Mouse (Mus musculus) lung, embryonic 16.5 days (tissue): Measurements from ENCODE around the gene Baiap2l2. TPM values are rescaled to one million over a fixed set of nuclear protein-coding genes. Genes with fewer than 3 reads are reported as not detected.
A peak's percentile ranks its signal among the peaks of the same experiment; 100 is the strongest.

Experiments used
- ATAC-seq: fragments of 200-750 bp; cut with Nextera tagmentation; 2 replicates; pipeline ENCODE4 v1.8.0; 2017; ENCODE audit warnings: low read depth, mild to moderate bottlenecking, moderate library complexity
- H3K27ac ChIP-seq: fragments of 300-500 bp; sonication (generic); 2 replicates; pipeline ENCODE4 v1.5.1; 2014; ENCODE audit warnings: mild to moderate bottlenecking, control low read depth, low read length
- H3K27me3 ChIP-seq: fragments of 300-500 bp; sonication (generic); 2 replicates; pipeline ENCODE4 v1.6.1; 2014; ENCODE audit warnings: low read depth, low read length, mixed read lengths; ENCODE audit not compliant: control insufficient read depth, insufficient read depth
- H3K36me3 ChIP-seq: fragments of 300-500 bp; sonication (generic); 2 replicates; pipeline ENCODE4 v1.6.1; 2014; ENCODE audit warnings: low read length; ENCODE audit not compliant: control insufficient read depth, insufficient read depth
- H3K4me1 ChIP-seq: fragments of 300-500 bp; sonication (generic); replicated peaks from 2 replicates; pipeline ENCODE4 v1.6.1; 2014; ENCODE audit warnings: low read length, mixed read lengths; ENCODE audit not compliant: control insufficient read depth, insufficient read depth
- H3K4me2 ChIP-seq: fragments of 300-500 bp; sonication (generic); 2 replicates; pipeline ENCODE4 v1.6.1; 2014; ENCODE audit warnings: low read depth, low read length, control low read depth
- H3K4me3 ChIP-seq: fragments of 300-500 bp; sonication (generic); 2 replicates; pipeline ENCODE4 v1.5.1; 2014; ENCODE audit warnings: mild to moderate bottlenecking, low read length, control low read depth
- H3K9ac ChIP-seq: fragments of 300-500 bp; sonication (generic); 2 replicates; pipeline ENCODE4 v1.6.1; 2014; ENCODE audit warnings: low read length, control low read depth
- H3K9me3 ChIP-seq: fragments of 300-500 bp; sonication (generic); 2 replicates; pipeline ENCODE4 v1.6.1; 2016; ENCODE audit warnings: low read length; ENCODE audit not compliant: control insufficient read depth
- WGBS: fragments of 180-500 bp; shearing (Covaris S2); extraction: QIAGEN DNeasy Blood & Tissue Kit; methylation state at CpG from one replicate; pipeline ENCODE4 v1.1.7; 2014; 5-methylcytosine and 5-hydroxymethylcytosine counted together
- polyA plus RNA-seq: library from polyadenylated mRNA; unstranded; fragments of >200 nt; fragmentation: Nextera tagmentation; extraction: Ambion mirVana; gene quantifications from 2 replicates; pipeline ENCODE4 v1.2.1, GENCODE M21; 2015

The Baiap2l2 gene
- polyA plus RNA-seq, 1 experiment from 2014 or later = 4.1 TPM

DNA sequence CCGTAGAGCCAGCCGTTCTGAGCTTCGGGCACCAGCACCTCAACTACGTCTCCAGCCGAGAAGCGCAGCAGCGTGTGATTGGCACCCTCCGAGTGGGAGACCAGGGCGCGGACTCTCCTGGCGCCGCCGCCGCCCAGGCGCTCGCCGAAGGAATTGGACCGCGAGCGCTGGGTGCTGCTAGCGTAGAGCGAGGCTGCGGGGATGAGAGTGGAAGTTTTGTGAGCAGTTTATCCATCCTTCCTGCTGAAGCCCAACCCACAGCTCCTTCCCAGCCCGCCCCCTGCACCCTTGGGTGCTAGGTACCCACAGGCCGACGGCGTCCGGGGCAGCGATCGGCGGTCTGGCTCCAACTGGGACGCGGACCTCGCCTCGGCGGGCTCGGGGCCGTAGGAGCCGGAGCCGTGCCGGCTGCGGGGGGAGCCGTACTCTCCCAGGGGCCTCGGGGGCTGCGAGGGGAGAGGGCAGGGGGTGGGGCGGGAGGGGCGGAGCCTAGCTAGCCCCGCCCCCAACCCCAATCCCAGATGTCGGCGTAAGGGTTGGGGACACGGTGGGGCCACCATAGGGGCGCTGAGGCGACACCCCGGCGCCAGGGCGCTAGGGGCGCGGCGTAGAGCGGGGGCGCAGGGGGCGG lies 24.1 kb downstream of the Baiap2l2 start:
- Histone ChIP-seq H3K9me3 (no peaks in the 10 kb centered on the region), H3K27ac (no peak overlapping the region), H3K27me3 (peaks cover 38% of the 10 kb centered on the region), H3K36me3 (no peaks in the 10 kb centered on the region), H3K4me1 (peaks cover 17% of the 10 kb centered on the region), H3K4me2 (peak overlapping the region; percentile 99), H3K9ac (peak overlapping the region; percentile 69), H3K4me3 (peak overlapping the region; percentile 64)
- WGBS = under 1% methylated on average over 52 of the region's 62 CpGs
- peak; percentile 73 for ATAC-seq

- WGBS = 25% methylated on average over 17 of the region's 17 CpGs
- ATAC-seq = no peak
These were observed 26.8 kb downstream of the Baiap2l2 start for GRCm38 (mm10) chr15:79258521-79258920.

GRCm38 (mm10) chr15:79254661-79255060 lies 30.7 kb downstream of the Baiap2l2 start, which contains the start of gene Slc16a8:
Gene Slc16a8 (minus strand): TSS chr15:79254761.
- Histone ChIP-seq H3K9ac (no peak within 1 kb of the TSS), H3K4me1 (peaks cover 12% of the 10 kb centered on the region), H3K36me3 (no peaks in the 10 kb centered on the region), H3K4me2 (no peak within 1 kb of the TSS), H3K4me3 (no peak within 1 kb of the TSS), H3K27me3 (peaks cover 29% of the 10 kb centered on the region), H3K9me3 (no peaks in the 10 kb centered on the region), H3K27ac (no peak within 1 kb of the TSS)
- no peak for ATAC-seq
- WGBS = 22% methylated on average over 3 of the region's 3 CpGs

More at GRCm38 (mm10) chr15:79258521-79258920, 26.8 kb downstream of the Baiap2l2 start:
- no peak overlapping the region for H3K4me3 ChIP-seq
- no peaks in the 10 kb centered on the region for H3K36me3 ChIP-seq
- H3K4me1 ChIP-seq = peaks cover 17% of the 10 kb centered on the region
- no peak overlapping the region for H3K9ac ChIP-seq
- peaks cover 42% of the 10 kb centered on the region for H3K27me3 ChIP-seq
- no peaks in the 10 kb centered on the region for H3K9me3 ChIP-seq
- H3K4me2 ChIP-seq = no peak overlapping the region
- no peak overlapping the region for H3K27ac ChIP-seq

DNA sequence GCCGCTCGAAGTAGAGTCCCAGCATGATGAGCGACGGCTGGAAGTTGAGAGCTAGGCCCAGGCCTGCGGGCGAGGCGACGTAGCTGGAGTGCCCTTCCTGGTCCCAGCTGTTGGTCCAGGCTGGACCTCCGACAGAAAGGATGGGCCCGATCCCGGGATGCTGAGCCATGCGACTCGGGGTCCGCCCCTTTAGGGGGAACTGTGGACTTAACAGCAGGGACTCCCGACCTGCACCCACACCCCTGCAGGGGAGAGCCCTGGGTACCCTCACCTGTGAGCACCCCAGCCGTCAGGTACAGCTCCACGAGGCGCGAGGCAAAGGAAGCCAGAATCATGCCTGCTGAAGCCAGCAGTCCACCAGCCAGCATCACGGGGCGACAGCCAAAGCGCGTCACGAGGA lies 32.8 kb downstream of the Baiap2l2 start:
- Histone ChIP-seq H3K9ac (peak overlapping the region; percentile 69), H3K4me1 (peaks cover 12% of the 10 kb centered on the region), H3K36me3 (no peaks in the 10 kb centered on the region), H3K4me2 (peak overlapping the region; percentile 81), H3K27ac (no peak overlapping the region), H3K27me3 (peaks cover 25% of the 10 kb centered on the region), H3K9me3 (no peaks in the 10 kb centered on the region), H3K4me3 (peak overlapping the region; percentile 48)
- ATAC-seq = 0 out of 2 replicates have a peak, but pooled peaks have one; percentile 13
- 34% methylated on average over 24 of the region's 24 CpGs for WGBS

DNA sequence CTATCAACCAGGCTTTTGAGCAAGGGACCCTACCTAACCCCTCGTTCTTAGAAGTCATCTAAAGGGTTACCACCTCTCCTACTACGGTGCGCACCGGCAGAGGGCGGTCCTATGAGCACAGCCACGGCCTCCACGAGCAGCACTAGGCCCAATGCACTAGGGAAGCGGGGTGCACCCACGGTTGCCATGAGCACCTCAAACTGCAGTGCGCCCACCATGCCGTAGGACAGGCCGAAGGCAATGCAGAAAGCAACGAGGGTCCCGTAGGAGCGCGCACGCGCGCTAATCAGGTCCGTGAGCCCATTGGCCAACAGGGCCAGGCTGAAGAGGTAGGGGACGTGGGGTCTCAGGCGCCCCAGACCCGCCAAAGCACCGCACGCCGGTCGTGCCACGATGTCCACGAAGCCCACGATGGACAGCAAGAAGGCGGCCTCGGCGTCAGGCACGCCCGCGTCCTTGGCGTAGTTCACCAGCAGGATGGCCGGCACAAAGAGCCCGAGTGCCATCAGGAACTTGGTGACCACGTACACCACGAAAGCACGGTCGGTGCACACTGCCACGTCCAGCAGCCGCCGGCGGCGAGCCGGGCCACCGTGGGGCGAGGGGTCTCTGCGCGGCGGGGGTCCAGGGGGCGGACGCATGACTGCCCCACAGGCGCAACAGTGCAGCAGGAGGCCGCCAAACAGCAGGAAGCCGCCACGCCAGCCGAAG lies 33.4 kb downstream of the Baiap2l2 start:
- peaks cover 25% of the 10 kb centered on the region for H3K27me3 ChIP-seq

GRCm38 (mm10) chr15:79251168-79251567 lies 34.2 kb downstream of the Baiap2l2 start:
- Histone ChIP-seq H3K27me3 (peaks cover 25% of the 10 kb centered on the region), H3K4me3 (no peak overlapping the region), H3K9me3 (no peaks in the 10 kb centered on the region), H3K27ac (no peak overlapping the region), H3K36me3 (peaks cover 3% of the 10 kb centered on the region), H3K4me1 (peaks cover 12% of the 10 kb centered on the region), H3K4me2 (no peak overlapping the region), H3K9ac (no peak overlapping the region)
- 49% methylated on average over 7 of the region's 7 CpGs for WGBS
- ATAC-seq = no peak

More for the DNA sequence above, 33.4 kb downstream of the Baiap2l2 start:
- WGBS = 1% methylated on average over 60 of the region's 61 CpGs
- Histone ChIP-seq H3K9me3 (no peaks in the 10 kb centered on the region), H3K4me3 (peak overlapping the region; percentile 48), H3K9ac (peak overlapping the region; percentile 69), H3K4me2 (peak overlapping the region; percentile 81), H3K4me1 (peaks cover 12% of the 10 kb centered on the region), H3K36me3 (no peaks in the 10 kb centered on the region), H3K27ac (no peak overlapping the region)
- peak; percentile 61 for ATAC-seq

GRCm38 (mm10) chr15:79250236-79250635 lies 35.1 kb downstream of the Baiap2l2 start:
- Histone ChIP-seq H3K9me3 (no peaks in the 10 kb centered on the region), H3K4me3 (no peak overlapping the region), H3K4me1 (peaks cover 12% of the 10 kb centered on the region), H3K27me3 (peaks cover 25% of the 10 kb centered on the region), H3K27ac (no peak overlapping the region), H3K4me2 (no peak overlapping the region), H3K9ac (no peak overlapping the region), H3K36me3 (peaks cover 5% of the 10 kb centered on the region)
- no peak for ATAC-seq
- 78% methylated on average over 2 of the region's 2 CpGs for WGBS

DNA sequence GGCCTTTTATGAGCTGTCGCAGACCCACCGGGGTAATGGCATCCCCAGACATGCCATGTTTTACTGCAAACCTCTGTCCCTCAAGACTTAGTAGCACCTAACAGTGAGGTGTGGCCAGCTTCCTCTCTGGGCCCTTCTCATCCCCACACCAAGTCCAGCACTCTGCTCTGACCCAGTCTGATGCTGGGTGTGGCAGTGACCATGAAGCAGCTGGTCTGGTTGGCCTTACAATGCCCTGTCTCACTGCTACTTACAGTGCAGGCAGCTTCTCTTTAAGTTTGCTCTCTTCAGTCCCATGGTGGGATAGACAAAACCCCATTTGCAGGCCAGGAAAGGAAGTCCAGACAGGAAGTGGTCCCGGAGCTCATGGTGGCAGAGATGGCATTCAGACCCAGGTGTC lies 40.0 kb downstream of the Baiap2l2 start:
- Histone ChIP-seq H3K4me2 (no peak overlapping the region), H3K36me3 (peaks cover 19% of the 10 kb centered on the region), H3K4me1 (peaks cover 9% of the 10 kb centered on the region; the same call in 1 of the 2 replicates), H3K9me3 (no peaks in the 10 kb centered on the region), H3K4me3 (no peak overlapping the region), H3K9ac (no peak overlapping the region), H3K27me3 (no peaks in the 10 kb centered on the region), H3K27ac (no peak overlapping the region)
- 71% methylated on average over 3 of the region's 3 CpGs for WGBS
- ATAC-seq = no peak

DNA sequence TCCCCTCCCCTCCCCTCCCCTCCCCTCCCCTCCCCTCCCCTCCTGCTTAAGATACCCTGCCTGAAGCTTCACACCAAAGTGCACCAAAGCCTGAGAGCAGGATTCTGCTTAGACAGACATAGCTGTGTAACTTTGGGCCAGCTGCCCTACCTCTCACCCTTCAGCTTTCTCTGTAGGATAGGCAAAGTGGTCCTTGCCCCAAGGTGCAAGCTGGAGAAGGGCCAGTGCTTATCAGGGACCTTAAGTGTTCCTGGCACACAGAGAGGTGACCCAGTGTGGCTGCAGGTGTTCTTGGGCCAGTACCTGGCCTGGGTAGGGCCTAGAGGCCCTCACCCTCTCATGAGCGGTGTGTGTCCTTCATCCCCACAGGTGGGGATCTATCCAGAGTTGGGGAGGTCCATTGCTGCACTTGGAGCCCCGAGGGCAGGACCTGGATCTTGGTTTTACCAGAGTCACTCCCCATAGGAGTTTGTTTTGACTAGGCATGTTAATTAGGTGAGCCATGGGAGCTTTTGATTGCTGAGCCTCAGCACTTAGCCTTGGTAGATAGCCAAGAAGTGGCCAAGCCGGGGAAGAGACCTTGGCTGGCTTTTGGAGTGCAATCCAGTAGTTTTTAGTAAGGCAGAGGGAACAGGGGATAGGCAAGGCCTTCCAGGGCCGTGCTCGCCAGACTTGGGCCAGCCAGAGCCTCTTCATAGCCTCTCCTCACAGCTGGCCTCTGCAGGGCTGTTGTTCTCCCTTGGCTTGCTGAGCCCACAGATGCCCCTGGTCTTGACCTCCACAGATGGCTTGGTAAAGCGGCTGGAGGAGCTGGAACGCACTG lies 41.1 kb downstream of the Baiap2l2 start:
- H3K27ac ChIP-seq = no peak overlapping the region
- 65% methylated on average over 7 of the region's 7 CpGs for WGBS

More for the DNA sequence above, 41.1 kb downstream of the Baiap2l2 start:
- ATAC-seq = no peak
- Histone ChIP-seq H3K4me3 (no peak overlapping the region), H3K9ac (no peak overlapping the region), H3K4me1 (peaks cover 9% of the 10 kb centered on the region; the same call in 1 of the 2 replicates), H3K27me3 (no peaks in the 10 kb centered on the region), H3K9me3 (no peaks in the 10 kb centered on the region), H3K36me3 (peaks cover 23% of the 10 kb centered on the region), H3K4me2 (no peak overlapping the region)
